Mouse (Mus musculus) embryo, embryonic 10.5 days (tissue): ENCODE data around the gene Itpr1.

Experiments
- DNase-seq: peaks from one replicate; pipeline ENCODE4 v3.0.0-alpha.2; 2015; ENCODE audit warnings: low spot score

Gene Itpr1

DNA sequence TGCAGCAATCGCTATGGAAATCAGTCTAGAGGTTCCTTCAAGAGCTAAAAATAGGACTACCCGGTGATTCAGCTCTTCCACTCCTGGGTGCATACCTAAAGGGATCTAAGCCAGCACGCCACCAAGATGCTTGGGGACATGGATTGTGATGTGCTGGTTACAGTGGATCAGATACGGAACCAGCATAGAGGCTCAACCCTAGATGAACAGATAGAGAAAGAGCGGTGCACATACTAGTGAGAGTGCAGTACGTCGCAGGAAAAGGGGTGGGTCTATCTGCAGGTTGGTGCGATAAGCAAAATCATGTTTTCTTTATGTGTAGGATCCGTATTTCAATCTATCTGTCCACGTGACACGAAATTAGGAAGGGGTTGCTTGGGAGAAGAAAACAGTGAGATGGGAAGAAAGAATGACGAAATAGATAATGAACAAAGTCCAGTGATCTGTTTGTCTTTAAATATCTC is 113.1 kb downstream of the Itpr1 start:
- no peak for DNase-seq

DNA sequence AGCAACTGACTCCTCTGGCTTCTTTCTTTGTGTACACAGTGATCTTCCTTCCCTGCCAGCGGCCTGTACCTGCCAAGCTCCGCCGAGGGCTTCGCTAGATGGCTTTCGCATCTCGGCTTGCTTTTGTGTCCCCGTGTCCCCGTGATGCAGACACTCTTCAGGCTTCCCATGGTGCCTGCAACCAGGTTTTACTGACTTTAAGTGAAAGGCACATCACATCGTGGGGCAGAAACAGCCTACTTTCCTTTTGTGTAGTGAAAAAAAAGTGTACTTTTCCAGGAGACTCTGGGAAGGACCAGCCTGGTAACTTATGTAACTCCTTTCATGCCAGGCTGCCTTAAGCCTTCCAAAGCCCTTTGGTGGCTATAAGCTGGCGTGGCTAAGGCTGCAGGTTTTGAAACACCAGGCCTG is 113.9 kb downstream of the Itpr1 start:
- DNase-seq: no peak

DNA sequence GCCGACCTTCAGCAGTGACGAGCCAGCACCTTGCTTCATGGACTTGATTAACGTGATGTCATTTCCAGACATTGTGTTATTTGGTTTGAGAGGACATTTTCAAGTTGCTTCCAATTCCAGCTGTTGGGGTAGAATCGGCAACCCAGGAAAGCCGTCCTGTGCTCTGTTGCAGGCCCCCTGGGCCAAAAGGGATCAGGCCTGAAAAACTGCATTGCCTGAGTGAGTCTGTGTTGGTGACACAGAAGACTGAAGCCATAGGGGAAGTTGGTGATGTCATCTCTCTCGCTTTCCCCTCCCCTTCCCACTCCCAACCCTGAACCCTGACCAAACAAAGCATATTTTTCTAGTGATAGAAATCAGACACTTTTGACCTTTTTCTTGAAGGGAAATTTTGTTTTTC is 114.7 kb downstream of the Itpr1 start:
- DNase-seq: no peak

DNA sequence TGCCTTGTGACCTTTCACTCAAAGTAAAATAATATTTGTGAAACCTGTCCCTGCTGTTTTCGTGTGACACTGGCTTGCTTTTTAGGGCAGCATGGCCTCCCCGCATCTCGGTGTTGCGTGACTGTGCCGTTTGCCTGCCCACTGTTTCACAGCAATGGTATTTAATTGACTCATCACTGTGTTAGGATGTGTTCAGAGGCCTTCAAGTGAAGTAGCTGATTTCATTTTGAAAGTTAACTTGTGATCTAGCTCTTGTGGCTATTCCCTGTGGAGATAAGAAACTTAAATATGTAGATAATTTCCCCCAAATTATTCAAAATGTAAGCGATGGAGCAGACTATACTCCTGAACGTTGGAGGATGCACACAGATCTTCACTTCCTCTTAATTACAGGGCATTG is 115.4 kb downstream of the Itpr1 start:
- no peak for DNase-seq

DNA sequence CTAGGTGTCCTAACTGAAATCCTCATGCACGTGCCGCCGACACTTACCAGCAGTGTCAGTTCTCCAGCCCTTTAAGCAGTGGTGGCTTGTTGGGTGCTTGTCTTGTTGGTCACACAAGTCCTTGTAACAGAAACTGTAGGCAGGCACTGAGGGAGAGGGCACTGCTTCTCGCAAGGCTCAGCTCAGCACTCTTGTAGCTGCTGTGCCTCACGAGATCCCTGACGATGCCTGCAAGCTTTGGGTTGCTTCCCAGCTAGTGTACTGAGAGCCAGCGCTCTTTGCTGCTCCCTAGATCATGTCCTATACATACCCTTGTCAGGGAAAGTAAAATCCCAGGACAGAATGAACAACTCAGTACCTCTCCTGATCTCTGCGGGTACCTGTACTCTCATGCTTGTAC is 117.6 kb downstream of the Itpr1 start:
- DNase-seq: no peak

DNA sequence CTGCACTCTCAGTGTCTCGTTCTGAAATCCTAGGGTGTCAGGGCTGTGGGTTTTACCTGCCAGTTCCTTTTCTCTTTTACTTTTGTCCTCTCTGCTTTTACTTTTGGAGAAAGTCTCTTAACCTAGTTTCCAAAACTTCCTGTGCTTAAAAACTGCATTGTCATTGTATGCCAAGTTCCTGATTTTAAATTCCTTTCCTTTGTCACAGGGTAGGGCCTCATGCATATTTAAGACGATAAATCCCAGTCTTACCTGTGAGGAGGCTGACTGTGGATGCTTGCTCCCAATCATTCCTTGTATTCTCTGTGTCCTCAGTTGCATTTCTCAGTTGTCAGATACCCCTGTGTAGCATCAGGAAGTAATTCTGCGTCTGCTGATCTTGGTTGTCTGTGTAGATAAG is 118.4 kb downstream of the Itpr1 start:
- no peak for DNase-seq

DNA sequence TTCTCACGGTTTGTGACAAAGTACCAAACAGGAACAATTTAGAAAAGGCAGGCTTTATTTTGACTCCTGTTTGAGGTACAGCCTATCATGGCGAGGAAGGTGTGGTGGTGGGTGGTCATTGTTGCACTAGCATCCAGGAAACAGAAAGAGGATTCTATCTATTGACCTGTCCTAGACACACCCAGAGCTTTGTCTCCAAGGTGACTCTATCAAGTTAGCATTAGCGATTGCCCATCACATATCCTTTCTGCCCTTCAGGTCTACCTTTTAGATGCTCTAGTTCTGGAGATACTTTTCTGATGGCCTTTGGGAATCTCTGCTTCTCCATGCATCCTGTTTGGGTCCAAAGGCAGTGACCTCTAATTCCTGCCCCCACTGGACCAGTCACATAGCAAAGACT is 121.2 kb downstream of the Itpr1 start:
- no peak for DNase-seq

DNA sequence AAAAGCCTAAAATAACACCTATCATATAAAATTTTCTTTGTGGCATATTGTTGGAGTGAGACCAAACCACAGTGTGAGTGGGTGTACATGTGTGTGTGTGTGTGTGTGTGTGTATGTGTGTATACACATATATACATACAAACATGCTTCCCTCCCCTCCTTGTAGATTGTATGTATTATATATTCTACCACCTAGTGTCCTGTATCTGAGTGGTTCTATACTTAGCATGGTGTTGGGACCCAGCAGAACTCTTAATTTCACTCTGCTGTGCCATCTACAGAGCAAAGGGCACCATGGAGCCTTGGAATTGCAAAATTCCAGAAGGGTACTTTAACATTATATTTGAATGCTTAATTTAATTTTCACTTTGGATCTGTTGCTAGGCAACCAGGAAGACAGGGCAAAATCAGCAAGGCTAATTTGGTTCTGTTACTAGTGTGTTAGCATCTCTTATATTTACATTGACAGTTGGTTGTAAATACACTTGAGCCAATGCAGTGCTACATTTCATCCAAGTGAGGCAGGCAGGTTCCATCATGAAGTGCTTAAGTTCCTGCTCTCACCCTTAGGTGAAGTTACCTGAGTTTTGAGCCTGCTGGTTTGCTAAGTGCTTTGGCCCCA is 122.4 kb downstream of the Itpr1 start:
- no peak for DNase-seq

DNA sequence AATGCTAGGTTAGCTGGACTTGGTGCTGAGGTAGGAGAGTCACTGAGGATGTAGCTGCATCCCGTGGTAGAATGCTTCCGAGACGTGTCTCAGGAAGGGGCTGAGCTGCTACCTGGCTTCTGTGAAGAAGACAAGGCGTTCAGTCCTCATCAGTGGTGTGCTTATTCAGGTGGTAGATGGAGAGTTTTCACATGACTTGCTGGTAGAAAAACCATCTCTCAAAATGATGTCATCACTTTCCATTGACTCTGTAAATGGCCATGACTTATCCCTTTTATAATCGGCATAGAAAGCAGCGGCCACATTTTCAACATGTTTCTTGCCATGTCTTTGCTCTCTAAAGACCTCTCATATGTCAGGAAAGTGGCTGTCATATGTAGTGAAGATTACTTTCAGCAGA is 123.6 kb downstream of the Itpr1 start:
- no peak for DNase-seq

DNA sequence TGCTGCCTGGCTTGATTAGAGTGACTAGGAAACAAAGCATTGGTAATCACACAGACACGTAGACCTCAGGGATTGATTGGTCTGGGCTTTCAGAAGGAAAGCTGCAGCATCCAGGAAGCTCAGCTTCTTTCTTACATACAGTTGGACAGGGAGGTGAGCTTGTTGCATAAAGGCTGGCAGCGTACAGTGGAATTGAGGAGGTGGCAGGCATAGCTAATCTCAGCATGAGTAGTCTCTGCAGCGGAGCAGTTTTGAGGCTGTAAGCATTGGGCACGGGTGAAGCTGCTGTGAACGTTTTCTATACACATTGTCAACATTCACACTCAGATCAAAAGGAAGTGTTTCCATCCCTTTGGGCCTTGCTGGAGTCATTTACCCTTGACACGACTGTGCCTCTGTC is 124.4 kb downstream of the Itpr1 start:
- no peak for DNase-seq

DNA sequence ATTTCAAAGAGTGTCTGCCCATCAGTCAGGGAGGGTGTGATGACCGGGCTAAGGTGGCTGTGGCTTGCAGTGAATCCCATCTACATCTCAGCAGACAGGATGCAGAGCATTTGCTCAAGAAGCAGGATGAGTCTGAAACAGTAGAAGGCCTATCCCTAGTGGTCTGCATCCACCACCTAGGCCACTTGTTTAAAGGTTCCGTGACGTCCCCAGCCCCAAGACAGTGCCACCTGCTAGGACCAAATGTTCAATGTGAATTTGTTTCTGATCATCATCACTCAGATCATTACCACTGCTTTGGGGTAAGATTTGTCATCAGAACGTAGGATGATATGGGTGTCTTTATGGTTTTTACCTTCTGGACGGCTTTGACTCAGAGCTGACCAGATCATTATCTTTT is 125.5 kb downstream of the Itpr1 start:
- no peak for DNase-seq

DNA sequence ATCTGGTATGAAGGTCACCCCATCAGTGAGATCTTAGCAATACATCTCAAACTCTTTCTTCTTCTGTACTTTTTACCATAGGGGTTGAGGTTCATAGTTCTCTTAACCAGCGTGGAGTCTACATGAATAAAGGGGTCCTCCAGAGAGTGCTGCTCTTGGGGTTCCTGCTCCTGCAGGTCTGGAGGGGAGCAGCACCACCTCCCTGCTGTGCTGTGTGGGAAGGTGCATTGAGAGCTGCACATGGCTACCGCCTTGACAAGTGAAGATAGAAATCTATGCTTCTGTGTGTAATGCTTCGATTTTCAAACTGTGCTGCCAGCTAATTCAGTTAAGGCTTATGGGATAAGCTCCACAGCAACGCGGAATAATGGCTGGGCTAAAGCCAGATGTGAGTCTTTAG is 130.1 kb downstream of the Itpr1 start:
- no peak for DNase-seq

DNA sequence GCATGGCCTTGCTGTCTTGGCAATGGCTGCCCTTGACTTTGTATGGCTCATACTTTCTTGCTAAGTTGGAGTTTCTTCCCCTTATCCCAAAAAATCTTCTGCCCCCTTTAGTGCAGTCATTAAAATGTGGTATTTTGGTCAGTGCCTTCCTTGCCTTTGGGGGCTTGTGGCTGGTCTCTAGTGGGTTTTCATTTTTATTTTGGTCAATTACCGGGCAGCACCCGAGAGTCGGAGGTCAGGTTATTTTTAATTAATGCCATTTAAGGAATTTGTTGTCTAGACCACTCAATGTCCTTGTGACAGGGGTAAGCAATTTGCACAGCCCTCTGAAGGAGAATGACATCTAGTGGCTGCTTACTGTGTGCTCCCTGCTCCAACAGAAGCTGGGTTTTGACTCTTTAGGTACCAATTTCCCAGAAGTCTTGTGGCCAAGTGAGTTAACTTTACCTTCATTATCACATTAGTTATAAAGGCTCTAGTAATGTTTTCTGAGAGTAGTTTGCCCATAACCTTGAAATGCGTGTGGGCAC is 130.9 kb downstream of the Itpr1 start:
- no peak for DNase-seq

DNA sequence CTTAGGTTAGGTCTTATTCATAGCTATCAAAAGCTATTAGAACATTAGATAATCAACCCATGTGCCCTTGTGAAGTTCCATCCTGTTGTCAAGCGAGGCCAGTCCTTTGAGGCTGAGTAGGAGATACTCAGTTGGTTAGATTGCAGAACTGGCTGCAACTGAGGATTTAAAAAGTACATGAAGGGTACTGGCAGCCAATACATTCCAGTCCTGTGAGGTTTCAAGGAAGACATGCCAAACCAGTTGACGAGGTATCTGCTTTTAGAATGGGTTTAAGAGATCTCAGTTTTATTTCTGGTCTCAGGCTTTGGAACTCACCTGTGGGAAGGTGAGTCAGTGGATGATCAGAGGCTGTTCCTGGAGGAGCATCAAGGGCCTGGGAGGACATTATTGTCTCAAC is 137.9 kb downstream of the Itpr1 start:
- no peak for DNase-seq

DNA sequence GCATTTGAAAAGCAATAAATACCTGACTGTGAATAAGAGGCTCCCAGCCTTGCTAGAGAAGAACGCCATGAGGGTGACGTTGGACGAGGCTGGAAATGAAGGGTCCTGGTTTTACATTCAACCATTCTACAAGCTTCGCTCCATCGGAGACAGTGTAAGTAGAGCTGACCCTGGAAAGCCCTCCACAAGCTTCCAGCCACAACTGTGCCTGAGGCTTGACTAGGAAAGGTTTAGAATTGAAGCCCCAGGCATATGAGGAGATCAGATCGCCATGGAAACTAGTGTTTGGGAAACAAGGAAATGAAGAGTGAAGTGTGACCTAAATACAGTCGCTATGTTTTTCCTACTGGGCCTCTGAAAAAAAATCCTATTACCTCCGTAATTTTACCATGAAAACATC is 139.1 kb downstream of the Itpr1 start:
- peak; percentile 21 for DNase-seq

DNA sequence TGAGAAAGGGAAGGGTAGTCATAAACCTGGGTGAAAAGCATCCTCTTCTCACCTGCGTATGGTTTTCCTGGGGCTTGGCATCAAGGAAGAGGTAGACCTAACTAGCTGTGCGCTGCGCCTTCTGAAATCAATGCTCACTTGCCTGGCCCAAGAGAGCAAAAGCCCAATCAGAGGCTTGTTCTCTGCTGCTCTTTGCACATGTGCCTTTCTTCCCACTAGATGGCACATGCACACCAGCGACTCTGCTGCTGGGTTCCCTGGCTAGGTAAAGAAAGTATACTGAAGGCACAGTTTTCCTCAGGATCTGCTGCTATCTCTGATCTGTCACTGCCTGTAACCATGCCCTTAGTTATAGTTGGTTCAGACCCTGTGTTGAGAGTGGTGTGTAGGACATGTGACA is 154.5 kb downstream of the Itpr1 start:
- peak; percentile 15 for DNase-seq

DNA sequence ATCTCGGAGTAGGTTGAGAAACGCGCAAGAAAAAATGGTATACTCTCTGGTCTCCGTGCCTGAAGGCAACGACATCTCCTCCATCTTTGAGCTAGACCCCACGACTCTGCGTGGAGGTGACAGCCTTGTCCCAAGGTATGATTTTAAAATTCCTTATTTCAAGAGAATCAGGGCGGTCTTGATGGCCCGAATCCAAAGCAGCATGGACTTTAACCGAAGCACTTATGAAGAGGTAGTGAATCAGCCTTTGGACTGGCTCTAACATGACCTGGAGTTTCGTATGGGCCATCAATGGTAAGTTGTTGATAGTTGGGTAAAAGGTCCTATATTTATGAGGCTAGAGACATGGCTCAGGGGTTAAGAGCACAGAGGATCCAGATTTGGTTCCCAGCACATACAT is 156.1 kb downstream of the Itpr1 start:
- DNase-seq: no peak

DNA sequence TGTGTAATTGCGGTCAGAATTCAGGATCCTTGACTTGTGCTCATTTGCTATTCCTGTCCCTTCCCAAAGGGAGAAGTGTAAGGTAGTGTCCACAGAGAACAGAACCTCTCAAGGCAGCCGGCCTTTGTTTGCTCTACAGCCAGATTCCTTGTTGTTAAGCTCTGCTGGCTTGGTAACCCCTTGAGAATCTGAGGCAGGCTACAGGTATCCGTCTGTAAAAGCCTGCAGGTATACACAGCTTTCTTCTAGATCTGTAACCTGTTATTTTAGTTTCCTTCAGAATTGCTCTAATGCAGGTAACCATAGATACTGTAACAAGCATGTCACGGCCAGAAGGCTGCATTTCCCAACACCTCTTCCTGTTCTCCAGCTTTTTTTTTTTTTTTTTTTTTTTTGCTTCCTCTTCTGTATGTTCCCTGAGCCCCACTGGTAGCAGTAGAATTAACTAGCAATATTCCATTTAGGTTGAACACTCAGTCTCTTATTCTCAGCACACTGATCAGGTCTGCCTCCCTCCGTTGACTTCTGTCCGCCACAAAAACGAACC is 158.5 kb downstream of the Itpr1 start:
- no peak for DNase-seq

DNA sequence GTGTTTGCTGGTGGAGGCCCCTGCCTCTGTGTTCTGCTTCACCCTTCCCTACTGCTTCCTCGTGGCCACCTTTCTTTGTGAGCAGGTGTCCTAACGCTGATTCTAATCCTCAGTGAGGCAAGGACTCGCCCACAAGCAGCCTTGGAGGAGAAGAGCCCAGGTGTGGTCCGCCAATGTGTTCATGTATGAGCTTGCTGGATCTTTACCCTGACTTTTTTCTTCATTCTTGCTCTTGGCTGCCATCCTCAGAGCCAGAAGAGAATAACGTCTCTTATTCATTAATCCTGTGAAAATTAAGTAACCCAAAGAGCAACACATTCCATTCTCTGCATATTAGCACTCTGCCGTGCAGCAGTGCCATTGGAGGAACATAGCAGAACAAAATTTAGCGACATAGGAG is 161.1 kb downstream of the Itpr1 start:
- no peak for DNase-seq

DNA sequence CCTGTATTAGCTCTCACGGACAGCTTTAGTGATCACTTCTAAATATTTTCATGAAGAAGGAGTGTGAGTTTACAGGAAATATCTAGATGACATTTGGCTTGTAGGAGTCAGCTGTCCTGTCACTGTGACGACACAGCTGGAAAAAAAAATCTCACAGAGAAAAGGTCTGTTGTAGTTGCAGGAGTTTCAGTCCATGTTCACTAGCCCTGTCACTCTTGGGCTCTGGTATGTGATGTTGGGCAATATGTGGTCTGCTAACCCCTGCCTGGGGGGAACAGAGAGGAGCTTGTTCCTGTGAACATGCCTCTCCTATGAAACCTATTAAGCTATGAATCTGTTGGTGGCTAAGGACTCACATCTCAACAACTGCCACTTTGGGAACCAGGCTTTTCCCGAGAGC is 166.1 kb downstream of the Itpr1 start:
- no peak for DNase-seq

DNA sequence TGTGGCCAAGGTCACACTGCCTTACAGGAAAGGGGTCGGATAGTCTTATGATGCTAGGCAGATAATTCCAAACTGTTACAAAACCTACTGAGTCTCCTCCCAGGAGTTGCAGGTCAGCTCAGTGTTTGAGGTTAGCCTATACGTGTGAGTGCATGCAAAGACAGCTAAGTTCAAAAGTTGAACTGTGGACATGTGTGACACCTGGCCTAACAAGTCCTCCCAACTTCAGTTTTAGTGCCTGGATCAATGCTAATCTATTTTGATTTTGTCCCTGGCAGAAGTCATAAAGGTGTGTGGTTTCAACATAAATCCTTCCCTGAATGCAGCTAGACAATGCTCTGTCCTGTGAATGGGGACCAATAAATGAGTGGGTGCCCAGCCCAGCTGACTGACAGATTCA is 167.3 kb downstream of the Itpr1 start:
- no peak for DNase-seq

DNA sequence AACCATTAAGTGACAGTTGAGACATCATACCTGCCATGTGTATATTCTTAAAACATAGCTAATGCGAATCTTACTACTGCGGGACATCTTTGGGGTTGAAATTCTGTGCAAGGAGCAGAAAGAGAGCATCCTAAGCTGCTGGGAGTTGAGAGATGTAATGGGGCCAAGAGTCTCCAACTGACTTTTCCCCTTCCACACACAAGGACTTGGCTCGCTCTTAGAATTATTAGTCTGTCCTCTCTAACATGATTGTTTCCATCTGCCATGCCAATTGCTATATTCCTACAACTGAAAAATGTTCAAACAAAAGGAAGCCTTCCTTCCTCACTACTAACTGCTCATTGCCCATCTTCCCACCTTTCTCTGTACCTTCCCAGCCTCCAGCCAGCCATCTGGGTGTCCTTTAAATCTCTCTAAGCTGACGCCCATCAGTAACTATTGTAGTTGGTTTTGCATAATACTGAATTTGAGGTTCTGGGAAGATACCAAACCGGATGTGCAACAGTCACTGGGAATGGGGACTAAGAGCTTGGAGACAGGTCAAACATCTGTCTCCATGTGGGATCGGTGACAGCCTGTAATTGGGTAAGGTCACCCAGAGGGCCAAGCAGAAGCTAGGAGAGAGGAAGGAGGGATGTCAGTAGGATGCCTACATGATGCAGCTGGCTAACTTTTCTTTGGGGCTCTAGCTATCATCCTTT is 177.9 kb downstream of the Itpr1 start:
- DNase-seq: no peak

DNA sequence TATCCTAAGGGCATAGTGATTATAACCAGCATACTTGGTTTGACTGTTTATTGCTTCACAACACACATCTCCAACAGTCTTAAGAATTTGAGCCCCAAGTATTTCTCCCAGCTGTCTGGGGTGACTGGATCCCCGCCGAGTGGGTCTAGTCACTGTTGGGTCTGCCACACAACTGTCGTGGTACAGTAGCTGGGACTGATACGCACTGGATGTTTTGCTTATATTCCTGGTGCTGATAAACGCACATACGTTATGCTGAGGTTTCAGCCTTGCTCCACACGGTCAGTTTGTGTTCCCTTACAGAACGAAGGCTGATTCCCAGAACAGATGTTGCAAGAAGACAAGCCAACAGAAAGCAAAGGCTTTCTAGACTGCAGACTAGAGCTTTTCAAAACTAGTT is 180.2 kb downstream of the Itpr1 start:
- DNase-seq: no peak

DNA sequence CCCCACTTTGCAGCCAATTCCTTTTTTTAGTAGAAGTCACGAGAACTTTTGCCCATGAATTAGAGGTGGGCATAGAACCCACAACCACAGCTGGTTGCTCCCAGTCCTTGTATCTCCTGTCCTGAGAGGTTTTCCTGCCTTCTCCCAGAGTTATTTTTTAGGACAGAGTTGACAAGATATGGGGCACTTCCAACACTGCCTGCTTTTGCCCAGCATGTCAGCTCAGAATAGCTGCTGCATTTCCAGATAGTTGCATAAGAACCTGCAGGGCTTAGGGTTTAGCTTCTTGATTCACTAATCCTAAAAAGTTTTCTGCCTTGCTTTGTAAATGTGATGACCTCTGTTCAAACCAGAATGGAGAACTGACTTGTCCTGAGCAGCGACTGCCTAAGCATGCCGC is 185.1 kb downstream of the Itpr1 start:
- no peak for DNase-seq
